Mouse (Mus musculus) heart, embryonic 16.5 days (tissue): ENCODE results near the gene Ptprb. TPM values are rescaled to one million over a fixed set of nuclear protein-coding genes. Genes with fewer than 3 reads are reported as not detected.
A peak's percentile ranks its signal among the peaks of the same experiment; 100 is the strongest.

Experiments used
- ATAC-seq: fragments of 200-750 bp; cut with Nextera tagmentation; replicated peaks from 2 replicates; pipeline ENCODE4 v1.8.0; 2017; ENCODE audit warnings: moderate number of reproducible peaks; ENCODE audit not compliant: insufficient read depth, low FRiP score; ENCODE audit errors: extremely low read depth
- H3K27ac ChIP-seq: fragments of 300-500 bp; sonication (generic); 2 replicates; pipeline ENCODE4 v1.5.1; 2014; ENCODE audit warnings: mild to moderate bottlenecking, low read length, control low read depth, moderate library complexity
- H3K27me3 ChIP-seq: fragments of 300-500 bp; sonication (generic); 2 replicates; pipeline ENCODE4 v1.6.1; 2014; ENCODE audit warnings: low read length, mixed read lengths; ENCODE audit not compliant: control insufficient read depth, insufficient read depth
- H3K36me3 ChIP-seq: fragments of 300-500 bp; sonication (generic); 2 replicates; pipeline ENCODE4 v1.6.1; 2014; ENCODE audit not compliant: control insufficient read depth, insufficient read depth
- H3K4me1 ChIP-seq: fragments of 300-500 bp; sonication (generic); 2 replicates; pipeline ENCODE4 v1.6.1; 2014; ENCODE audit warnings: low read length, mixed read lengths; ENCODE audit not compliant: control insufficient read depth, insufficient read depth
- H3K4me2 ChIP-seq: fragments of 300-500 bp; sonication (generic); 2 replicates; pipeline ENCODE4 v1.6.1; 2014; ENCODE audit warnings: low read depth, mild to moderate bottlenecking, control low read depth, low read length
- H3K4me3 ChIP-seq: fragments of 300-500 bp; sonication (generic); 2 replicates; pipeline ENCODE4 v1.5.1; 2014; ENCODE audit warnings: mild to moderate bottlenecking, control low read depth, low read length
- H3K9ac ChIP-seq: fragments of 300-500 bp; sonication (generic); 2 replicates; pipeline ENCODE4 v1.6.1; 2014; ENCODE audit warnings: low read length, control low read depth
- H3K9me3 ChIP-seq: fragments of 300-500 bp; sonication (generic); replicated peaks from 2 replicates; pipeline ENCODE4 v1.6.1; 2016; ENCODE audit warnings: low read length; ENCODE audit not compliant: control insufficient read depth
- WGBS: fragments of 180-500 bp; shearing (Covaris S2); extraction: QIAGEN DNeasy Blood & Tissue Kit; methylation state at CpG from one replicate; pipeline ENCODE4 v1.1.7; 2014; 5-methylcytosine and 5-hydroxymethylcytosine counted together
- polyA plus RNA-seq: library from polyadenylated mRNA; unstranded; fragments of >200 nt; fragmentation: Nextera tagmentation; extraction: Ambion mirVana; gene quantifications from 2 replicates; pipeline ENCODE4 v1.2.1, GENCODE M21; 2015

Gene Ptprb
- polyA plus RNA-seq, 1 experiment from 2014 or later: 5.4 TPM

DNA sequence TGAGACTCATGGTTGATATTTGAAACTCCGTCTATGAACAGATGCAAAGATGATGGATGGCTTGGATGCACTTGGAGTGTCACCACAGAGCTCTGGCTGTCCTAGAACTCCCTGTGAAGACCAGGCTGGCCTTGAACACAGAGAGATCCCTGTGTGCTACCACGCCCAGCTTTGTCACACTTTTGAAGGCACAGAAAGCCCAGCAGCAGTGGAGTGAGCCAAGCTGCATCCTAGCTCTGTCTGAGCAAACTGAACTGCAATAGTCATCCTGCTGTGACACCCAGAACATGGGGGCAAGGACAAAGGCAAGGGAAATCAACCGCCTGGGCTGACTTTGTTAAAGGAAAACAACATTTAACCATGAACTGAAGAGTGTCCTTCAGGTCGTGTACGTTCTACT is 141.4 kb downstream of the Ptprb start:
- WGBS: 56% methylated on average over 5 of the region's 5 CpGs
- no peak for ATAC-seq
- no peak overlapping the region for H3K4me3 ChIP-seq
- H3K27ac ChIP-seq: no peak overlapping the region
- no peaks in the 10 kb centered on the region for H3K4me1 ChIP-seq
- no peaks in the 10 kb centered on the region for H3K36me3 ChIP-seq
- no peak overlapping the region for H3K9ac ChIP-seq
- H3K27me3 ChIP-seq: no peaks in the 10 kb centered on the region
- H3K9me3 ChIP-seq: peaks cover 1% of the 10 kb centered on the region
- H3K4me2 ChIP-seq: no peak overlapping the region

DNA sequence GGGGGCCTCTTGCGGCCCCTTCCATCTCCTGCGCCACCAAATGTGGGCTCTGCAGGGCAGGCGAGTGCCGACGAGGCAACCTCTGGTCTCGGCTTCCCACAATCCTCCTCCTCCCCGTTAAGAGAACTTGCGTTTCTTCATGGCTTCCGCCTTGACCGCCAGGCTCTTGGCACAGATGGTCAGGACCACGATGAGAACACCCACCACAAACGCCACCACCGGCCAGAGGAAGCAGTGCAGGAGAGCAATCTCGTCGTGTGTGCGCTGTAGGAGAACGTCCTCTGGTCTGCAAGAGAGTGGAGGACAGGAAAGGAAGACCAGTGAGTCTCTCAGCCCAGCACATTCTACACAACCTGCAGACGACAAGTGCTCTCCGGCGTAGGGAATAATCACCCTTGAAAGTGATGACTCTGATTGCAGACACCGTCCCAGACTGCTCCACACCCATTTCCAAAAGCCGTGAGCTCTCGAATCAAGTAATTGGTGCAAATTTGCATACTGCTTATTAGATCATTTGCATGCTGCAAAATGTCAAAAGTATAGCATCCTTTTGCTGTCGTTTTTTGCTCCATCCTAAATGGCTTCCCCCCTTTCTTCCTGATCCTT is 142.9 kb downstream of the Ptprb start:
- no peak overlapping the region for H3K9ac ChIP-seq
- no peaks in the 10 kb centered on the region for H3K36me3 ChIP-seq
- H3K4me3 ChIP-seq: no peak overlapping the region
- no peaks in the 10 kb centered on the region for H3K4me1 ChIP-seq
- H3K9me3 ChIP-seq: peaks cover 3% of the 10 kb centered on the region
- no peak overlapping the region for H3K27ac ChIP-seq
- H3K27me3 ChIP-seq: no peaks in the 10 kb centered on the region
- WGBS: 72% methylated on average over 24 of the region's 24 CpGs
- ATAC-seq: no peak
- H3K4me2 ChIP-seq: peak overlapping the region; percentile 20; the same call in 1 of the 2 replicates

DNA sequence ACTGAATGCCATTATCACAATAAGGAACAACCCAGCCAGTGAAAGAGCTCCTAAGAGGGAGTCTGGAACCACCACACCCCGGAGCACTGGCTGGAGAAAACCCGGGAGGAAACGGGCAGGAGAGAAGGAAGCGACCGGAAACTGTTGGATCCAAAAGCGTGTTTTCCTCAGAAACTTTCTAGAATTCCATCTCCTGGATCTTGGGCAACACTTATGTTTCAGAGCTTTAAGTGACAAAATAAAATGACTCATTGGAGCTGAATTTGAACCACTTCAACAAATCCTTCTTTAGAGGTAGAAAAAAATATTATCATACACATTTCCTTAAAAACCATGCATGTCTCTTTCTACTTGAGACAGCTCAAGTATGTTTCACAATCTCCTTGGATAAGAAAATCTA is 145.7 kb downstream of the Ptprb start:
- Histone ChIP-seq H3K36me3 (no peaks in the 10 kb centered on the region), H3K4me3 (no peak overlapping the region), H3K9me3 (peaks cover 8% of the 10 kb centered on the region), H3K9ac (no peak overlapping the region), H3K27me3 (no peaks in the 10 kb centered on the region), H3K27ac (no peak overlapping the region), H3K4me2 (no peak overlapping the region), H3K4me1 (no peaks in the 10 kb centered on the region)
- 80% methylated on average over 6 of the region's 6 CpGs for WGBS
- ATAC-seq: no peak

DNA sequence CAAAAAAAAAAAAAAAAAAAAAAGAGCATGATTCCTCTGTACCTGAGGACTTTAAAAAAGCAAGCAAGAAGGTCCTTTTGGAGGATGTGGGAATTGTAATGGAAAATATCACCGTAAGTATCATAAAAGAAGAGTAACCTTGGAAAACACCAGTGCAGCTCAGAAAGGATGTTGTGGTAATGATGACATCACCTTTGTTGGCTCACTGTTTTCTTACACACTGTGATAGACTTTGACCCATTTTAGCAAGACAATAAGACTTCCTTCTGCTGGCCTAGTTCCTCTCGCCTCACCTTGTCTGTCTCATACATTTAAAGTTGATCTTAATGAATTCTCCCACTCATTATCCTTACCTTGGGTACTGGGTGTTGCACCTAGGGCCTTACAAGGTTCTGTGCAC is 147.2 kb downstream of the Ptprb start:
- peaks cover 8% of the 10 kb centered on the region for H3K9me3 ChIP-seq
- 77% methylated on average over 2 of the region's 2 CpGs for WGBS
- no peak for ATAC-seq
- no peak overlapping the region for H3K4me3 ChIP-seq
- no peaks in the 10 kb centered on the region for H3K4me1 ChIP-seq
- no peaks in the 10 kb centered on the region for H3K36me3 ChIP-seq
- H3K27ac ChIP-seq: no peak overlapping the region
- no peak overlapping the region for H3K4me2 ChIP-seq
- no peaks in the 10 kb centered on the region for H3K27me3 ChIP-seq
- no peak overlapping the region for H3K9ac ChIP-seq

DNA sequence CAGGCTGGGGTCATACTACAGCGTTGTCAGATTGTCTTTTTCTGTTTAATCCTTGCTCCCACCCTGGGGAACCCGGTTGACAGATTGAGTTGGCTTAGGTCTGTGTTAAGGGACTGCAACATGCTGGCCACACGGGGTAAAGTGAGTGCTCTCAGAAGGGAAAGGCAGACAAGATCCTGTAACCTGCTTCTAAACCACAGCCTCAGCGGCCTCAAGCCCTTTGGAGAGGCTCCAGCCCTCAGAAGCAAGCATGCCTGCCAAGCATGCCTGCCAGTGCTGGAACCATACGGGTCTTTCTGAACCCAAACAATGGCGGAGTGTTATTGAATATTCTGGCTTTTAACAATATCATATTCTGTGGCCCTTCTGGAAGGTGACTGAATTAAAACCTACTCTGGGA is 149.6 kb downstream of the Ptprb start:
- Histone ChIP-seq H3K4me2 (no peak overlapping the region), H3K27me3 (no peaks in the 10 kb centered on the region), H3K4me1 (no peaks in the 10 kb centered on the region), H3K27ac (no peak overlapping the region), H3K4me3 (no peak overlapping the region), H3K36me3 (peaks cover 4% of the 10 kb centered on the region; the same call in 1 of the 2 replicates), H3K9ac (no peak overlapping the region), H3K9me3 (peaks cover 13% of the 10 kb centered on the region)
- ATAC-seq: no peak
- 80% methylated on average over 6 of the region's 6 CpGs for WGBS

DNA sequence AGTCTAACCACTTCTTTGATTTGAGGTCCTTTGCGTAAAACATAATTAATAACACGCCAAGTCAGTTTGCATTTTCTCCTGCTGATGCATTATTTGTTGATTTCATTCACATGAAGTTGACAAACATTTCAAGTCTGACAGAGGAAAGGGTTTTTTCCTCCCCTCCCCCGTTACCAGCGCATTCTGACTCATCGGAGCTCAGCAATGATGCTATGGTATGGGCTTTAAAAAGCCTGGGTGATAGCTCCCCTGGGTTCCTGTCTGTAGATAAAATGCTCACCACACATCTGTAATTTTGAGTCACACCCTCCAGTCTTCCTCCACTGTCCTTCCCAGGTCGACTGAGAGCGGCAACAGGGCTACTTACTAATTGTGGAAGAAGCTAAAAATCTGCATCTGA is 150.9 kb downstream of the Ptprb start:
- Histone ChIP-seq H3K36me3 (peaks cover 4% of the 10 kb centered on the region; the same call in 1 of the 2 replicates), H3K9ac (no peak overlapping the region), H3K9me3 (peaks cover 13% of the 10 kb centered on the region), H3K4me3 (no peak overlapping the region), H3K27ac (no peak overlapping the region), H3K27me3 (no peaks in the 10 kb centered on the region), H3K4me1 (no peaks in the 10 kb centered on the region), H3K4me2 (no peak overlapping the region)
- no peak for ATAC-seq
- 72% methylated on average over 7 of the region's 7 CpGs for WGBS

DNA sequence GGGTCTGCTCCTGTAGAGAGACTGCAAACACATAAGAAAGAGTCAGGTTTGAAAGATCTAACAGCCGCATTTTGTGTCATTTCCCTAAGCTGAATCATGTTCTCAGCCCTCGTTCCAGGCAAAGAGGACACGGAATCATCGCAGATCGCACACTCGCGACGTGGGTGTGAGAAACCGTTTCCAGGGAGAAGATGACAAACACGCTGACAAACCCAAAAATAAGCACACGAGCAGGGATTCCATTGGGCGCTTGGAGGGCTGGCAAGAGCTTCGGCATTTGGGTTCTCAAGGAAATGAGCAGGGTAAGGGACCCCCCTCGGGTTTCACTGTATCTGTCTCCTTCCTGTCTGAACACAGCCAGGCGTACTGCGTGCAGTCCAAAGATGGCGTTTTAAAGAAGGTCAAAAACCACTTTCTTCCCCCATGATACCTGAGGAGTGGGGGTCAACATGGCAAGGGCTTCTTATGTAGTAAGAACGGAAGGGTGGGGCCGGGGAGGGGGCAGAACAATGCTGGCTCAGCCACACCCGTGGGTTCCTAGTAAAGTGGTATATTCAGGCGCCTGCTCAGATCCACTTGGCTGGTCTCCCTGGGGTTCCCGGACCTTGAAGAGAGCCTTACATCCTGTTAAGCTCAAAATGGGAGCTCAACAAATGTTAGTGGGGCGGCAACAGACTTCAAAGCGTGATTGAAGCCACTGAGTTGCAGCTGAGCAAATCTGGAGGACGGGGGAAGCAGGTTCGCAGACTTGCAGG is 152.9 kb downstream of the Ptprb start:
- H3K4me1 ChIP-seq: no peaks in the 10 kb centered on the region
- H3K27ac ChIP-seq: no peak overlapping the region
- H3K4me3 ChIP-seq: no peak overlapping the region
- no peak overlapping the region for H3K4me2 ChIP-seq
- peaks cover 4% of the 10 kb centered on the region; the same call in 1 of the 2 replicates for H3K36me3 ChIP-seq
- H3K27me3 ChIP-seq: no peaks in the 10 kb centered on the region
- 91% methylated on average over 26 of the region's 26 CpGs for WGBS
- ATAC-seq: no peak
- no peak overlapping the region for H3K9ac ChIP-seq
- peaks cover 10% of the 10 kb centered on the region for H3K9me3 ChIP-seq

DNA sequence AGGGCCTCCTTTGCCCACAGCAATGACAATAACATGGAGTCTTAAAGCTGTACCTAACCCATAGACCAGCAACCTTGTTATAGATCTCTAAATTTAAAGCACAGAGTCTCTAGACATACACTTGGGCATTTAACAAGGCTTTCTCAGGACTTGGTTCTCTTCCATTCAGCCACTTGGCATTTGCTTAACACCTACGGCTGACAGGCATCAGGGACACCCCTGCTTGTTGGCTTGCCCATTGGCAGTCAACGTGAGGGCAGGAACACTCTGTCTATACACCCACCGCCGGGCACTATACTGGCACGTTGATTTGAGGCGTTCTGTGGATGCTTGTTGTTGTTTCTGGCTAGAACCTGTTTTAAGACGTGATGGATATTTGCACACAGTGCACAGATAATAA is 157.1 kb downstream of the Ptprb start:
- Histone ChIP-seq H3K27me3 (no peaks in the 10 kb centered on the region), H3K27ac (no peak overlapping the region), H3K9me3 (peaks cover 5% of the 10 kb centered on the region; the same call in 1 of the 2 replicates), H3K36me3 (peaks cover 4% of the 10 kb centered on the region; the same call in 1 of the 2 replicates), H3K4me3 (no peak overlapping the region), H3K4me1 (no peaks in the 10 kb centered on the region), H3K4me2 (no peak overlapping the region), H3K9ac (no peak overlapping the region)
- no peak for ATAC-seq
- WGBS: 74% methylated on average over 7 of the region's 7 CpGs

DNA sequence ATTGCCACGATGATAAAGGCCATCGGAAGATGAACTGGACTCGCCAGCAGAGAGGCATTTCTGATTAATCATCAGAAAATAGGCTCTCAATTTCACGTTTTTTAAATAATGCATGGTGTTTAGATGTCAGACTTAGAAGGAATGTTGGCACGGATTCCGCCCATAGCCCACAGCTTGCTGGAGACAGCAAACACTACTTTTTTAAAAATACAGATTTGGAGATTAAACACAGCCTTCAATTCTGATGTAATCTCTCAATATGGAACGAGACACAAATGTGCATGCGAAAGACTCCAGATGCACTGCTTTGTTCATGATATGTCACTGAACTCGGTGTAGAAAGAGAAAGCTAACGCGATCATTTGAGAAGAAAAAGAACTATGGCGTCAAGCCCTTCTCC is 160.1 kb downstream of the Ptprb start:
- no peaks in the 10 kb centered on the region; the same call in 1 of the 2 replicates for H3K36me3 ChIP-seq
- no peak for ATAC-seq
- H3K9me3 ChIP-seq: peaks cover 10% of the 10 kb centered on the region
- H3K27ac ChIP-seq: no peak overlapping the region
- 85% methylated on average over 12 of the region's 12 CpGs for WGBS
- no peak overlapping the region for H3K9ac ChIP-seq
- H3K4me1 ChIP-seq: 0 out of 2 replicates have a peak, but pooled peaks cover 4% of the 10 kb centered on the region
- no peak overlapping the region for H3K4me2 ChIP-seq
- H3K27me3 ChIP-seq: no peaks in the 10 kb centered on the region
- H3K4me3 ChIP-seq: no peak overlapping the region
